Mouse (Mus musculus): ENCODE measurements around the gene Lor.

The Lor gene

DNA sequence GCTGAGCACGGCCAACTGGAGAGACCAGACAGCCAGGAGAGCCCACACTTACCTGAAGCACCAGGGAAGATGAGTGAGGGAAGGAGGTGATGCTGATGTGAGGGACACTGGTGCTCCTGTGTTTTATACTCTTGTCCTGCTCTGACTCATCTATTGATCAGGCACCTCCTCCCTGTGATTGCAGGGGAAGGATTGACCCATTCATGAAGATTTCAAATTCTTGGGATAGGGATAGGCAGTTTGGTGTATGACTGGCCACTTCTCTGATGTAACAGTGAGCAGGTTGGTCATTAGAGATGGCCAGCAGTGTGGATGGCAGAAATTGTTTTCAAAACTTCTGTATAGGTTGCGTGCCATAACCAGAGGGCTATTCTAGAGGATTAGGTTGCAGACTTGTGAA, at the start of gene Lor:
Gene Lor (minus strand): TSS at position 101 of the 400 bp plus-strand sequence.
- DNase-seq = no peak

DNA sequence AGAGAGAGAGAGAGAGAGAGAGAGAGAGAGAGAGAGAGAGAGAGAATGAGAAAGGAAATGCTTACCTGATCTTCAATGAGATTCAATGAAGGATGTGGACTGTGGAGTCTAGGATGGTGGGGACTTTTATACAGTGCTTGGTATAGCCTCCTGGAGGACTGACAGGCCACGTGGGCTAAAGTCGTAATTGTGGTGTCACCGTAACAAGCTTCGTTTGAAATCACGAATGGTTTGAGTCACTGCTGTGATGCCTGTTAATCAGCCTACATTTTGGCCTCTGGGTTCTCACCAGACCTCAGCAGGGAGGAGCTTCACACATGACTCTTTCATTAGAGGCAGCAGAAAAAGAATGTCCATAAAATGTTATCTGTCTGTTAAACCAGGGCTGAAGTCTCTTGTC, 40.9 kb upstream of the Lor start, which contains the start of gene Prr9:
Gene Prr9 (minus strand): TSS at position 101 of the 400 bp plus-strand sequence.
- no peak for DNase-seq

DNA sequence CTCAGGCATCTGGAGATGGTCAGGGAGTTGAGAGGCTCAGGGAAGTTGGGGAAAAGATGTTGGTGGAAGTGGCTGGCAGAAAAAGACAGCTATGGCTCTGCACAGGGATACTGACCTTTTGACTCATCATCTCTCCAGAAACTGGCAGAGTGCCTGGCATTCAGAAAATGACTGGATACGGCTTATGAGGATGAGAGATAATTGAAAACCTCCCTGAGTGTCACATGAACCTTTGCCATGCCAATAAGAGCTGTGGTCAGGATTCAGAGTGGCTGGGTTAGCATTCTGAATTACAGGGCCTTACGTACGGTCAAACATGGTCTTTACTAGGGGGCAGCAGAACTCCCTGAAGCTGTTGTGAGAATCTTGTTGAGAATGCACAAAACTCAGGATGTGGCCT, 38.0 kb upstream of the Lor start:
- DNase-seq = no peak

DNA sequence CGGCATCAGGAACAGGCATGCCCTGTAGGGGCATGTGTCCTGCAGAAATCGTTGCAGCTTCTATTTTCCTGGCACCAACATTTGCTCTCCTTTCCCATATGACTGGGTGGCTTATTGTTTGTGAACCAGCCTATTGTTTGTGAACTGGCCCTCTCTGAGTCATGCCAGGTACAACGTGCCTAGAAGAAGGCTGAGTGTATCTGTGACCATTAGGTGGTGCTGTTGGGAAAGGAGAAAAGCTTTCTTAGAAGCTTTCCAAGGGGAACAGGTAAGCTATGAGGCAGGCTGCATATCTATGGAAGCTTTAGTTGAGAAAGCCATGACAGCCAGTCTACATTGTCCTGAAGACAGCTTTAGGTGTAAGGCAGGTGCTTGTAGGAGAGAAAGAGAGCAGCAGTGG, 35.0 kb upstream of the Lor start:
- DNase-seq = peak in 1 of 2 experiments; percentile 9

DNA sequence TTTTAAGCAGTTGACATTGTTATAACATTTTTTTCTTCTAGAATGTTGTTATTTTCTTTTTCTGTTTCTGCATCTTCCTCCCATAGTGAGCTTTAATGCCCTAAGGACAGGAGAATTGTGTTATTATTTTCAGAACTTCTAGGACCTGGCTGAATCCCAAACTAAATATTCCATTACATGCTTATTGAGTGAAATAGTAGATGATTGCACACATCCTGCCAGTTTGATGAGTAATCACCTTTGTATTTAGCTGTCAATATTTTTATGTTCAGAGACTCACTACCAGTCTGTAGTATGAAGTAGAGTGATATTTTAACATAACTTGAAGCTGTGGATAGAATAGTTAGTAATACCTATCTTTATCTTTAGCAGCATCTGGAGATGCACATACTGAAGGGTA, 28.6 kb upstream of the Lor start:
- no peak for DNase-seq

DNA sequence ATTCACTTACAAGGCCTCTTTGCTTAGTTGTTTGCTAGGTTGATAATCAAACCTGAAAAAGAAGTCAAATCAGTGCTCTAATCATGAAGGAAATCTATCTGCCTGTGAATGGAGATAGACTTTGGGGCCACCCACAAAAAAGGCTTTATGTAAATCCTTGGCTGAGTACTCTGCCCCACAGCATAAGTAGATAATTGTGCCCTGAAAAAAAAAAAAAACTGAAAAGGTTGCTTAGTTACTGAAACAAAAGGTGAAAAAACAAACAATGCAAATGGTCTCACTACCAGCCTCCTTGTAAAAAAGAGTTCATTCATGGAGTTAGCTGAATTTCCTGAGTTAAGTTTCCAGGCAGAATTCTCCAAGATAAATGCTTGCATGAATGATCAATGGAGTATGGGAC, 27.8 kb upstream of the Lor start:
- no peak for DNase-seq

DNA sequence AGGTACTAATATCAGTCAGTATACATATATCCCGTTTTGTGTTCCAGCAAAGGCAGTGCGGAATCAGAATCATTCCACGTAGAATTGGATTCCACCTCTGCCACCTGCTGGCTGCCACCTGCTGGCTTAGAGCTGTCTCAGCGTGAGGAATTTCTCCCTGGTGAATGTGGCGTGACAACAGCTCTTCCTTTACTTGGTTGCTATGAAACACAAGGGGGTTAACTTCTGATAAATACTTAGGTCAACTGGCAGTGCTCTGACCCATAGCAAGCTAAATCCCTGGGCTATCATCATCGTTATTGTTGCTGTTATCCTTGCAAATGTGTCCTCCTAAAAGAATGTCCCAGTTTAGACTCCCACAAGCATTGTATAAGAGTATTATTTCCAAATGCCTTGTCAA, 23.6 kb upstream of the Lor start:
- DNase-seq = no peak

DNA sequence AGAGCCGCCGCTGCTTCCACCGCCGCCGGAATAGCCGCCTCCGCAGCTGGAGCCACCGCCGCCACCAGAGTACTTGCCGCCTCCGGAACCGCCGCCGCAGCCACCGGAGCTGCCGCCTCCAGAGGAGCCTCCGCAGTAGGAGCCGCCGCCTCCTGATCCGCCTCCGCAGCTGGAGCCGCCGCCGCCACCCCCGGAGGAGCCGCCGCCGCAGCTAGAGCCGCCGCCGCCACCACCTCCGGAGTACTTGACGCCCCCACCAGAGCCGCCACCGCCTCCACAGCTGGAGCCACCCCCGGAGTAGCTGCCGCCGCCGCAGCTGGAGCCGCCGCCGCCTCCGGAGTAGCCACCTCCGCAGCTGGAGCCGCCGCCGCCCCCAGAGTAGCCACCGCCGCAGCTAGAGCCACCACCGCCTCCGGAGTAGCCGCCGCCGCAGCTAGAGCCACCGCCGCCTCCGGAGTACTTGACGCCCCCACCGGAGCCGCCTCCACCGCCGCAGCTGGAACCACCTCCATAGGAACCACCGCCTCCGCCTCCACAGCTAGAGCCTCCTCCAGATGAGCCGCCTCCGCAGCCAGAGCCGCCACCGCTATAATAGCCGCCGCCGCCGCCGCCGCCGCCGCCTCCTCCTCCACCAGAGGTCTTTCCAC, 1.5 kb downstream of the Lor start:
- peak; percentile 2 to 6 for DNase-seq

DNA sequence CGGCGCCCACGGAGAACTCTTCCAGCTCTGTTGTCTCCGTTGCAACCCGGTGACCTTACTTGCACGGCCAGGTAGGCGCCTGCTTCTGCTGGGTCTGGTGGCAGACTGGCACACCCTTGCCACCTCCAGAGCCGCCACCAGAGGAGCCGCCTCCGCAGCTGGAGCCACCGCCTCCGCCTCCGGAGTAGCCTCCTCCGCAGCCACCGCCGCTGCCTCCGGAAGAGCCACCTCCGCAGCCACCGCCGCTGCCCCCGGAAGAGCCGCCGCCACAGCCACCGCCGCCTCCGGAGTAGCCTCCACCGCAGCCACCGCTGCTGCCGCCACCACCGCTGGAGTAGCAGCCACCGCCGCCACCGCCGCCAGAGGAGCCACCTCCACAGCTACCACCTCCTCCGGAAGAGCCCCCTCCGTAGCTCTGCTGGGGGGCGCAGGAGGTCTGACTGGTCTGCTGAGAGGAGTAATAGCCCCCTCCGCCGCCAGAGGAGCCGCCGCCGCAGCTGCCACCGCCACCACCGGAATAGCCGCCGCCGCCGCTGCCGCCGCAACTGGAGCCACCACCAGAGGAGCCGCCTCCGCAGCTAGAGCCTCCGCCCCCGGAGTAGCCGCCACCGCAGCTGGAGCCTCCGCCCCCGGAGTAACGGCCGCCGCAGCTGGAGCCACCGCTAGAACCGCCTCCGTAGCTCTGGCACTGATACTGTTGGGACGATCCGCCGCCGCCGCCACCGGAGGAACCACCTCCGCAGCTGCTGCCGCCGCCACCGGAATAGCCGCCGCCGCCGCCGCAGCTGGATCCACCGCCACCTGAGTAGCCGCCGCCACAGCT, 2.3 kb downstream of the Lor start:
- DNase-seq = peak; percentile 12 to 13

DNA sequence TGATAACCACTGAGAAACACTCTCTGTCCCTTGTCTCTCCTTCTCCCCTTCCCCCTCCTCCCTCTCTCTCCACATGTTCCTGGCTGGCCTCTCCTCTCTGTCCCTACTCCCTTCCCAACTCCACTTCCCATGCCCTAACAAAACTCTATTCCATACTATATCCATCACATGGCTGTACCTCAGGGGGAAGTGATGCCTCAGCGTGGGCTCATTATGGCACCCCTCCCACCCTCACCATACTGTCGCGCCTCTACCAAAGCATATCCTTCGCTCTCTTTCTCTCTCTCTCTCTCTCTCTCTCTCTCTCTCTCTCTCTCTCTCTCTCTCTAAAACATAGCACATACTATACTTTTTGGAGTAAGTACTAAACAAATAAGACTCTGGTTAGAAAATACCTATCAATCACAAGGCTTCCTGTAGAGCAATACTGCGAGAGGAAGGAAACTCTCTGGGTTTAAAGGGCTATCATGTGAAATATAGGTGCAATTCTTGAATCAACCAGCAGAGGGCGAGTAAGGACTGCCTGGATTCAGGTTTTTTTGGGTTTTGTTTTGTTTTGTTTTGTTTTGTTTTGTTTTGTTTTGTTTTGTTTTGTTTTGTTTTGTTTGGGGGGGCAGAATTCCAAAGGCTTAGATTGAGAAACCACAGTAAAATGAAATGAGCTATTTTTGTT, 32.4 kb downstream of the Lor start:
- peak in 1 of 2 experiments; percentile 3 for DNase-seq

DNA sequence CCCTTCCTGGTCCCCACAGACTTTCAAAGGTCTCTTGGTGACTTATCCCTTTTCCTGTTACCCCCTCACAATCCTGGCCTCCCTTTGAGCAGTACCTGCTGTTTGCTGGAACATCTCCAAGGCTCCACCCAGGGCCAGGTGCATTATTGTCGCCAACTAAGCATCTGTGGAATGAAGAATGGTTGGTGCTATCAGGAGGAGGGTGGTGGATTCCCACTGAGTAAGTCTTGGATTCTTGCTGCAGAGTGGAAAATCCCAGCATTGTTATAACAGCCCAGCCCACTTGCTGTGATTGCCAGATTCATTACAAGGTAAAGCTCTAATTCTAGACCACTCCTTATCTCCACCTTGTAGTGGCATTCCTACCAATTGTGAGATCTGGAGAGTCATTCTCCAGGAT, 49.0 kb downstream of the Lor start:
- DNase-seq = no peak

DNA sequence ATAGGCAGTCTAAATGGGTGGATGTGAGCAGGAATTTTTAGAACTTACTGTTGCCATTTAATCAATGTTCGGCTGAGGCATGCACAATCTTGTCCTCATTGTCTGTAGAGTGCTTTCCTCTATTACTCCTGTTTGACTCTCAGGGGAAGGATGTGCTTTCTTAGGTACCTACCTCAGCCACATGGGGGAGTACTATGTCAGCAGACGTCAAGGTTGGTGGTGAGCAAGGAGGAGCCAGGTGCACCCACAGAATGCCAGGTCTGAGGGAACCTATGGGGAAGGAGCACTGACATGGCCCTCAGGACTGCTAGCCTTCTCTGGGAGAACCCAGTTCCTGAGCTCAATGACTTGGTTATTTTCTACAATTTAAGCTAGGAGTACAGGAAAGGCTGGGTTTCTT, 49.7 kb downstream of the Lor start:
- DNase-seq = no peak
